Mouse (Mus musculus): ENCODE measurements around the gene Cacng5. TPM values are rescaled to one million over a fixed set of nuclear protein-coding genes. Genes with fewer than 3 reads are reported as not detected.

The Cacng5 gene
- total RNA-seq, 1 experiment from 2014 or later, result not detected

Other genes with a start within 250 kb of the Cacng5 start
- gene Cacng1, start 198.5 kb downstream of the Cacng5 start, total RNA-seq (2017), result not detected in 2 replicates
- not detected in 2 replicates for gene Cacng4, start 120.5 kb downstream of the Cacng5 start, total RNA-seq (2017)

Measured in hematopoietic stem cell, adult 5-6 weeks (primary cell).